Mouse (Mus musculus) midbrain, postnatal 0 days (tissue): ENCODE measurements at regions not wholly inside any gene's neighbourhood (a gene's known extent, or its start where the extent isn't known, plus 50 kb on each side); places are given as distances from the start of the nearest gene placed in this dataset.

ENCODE experiments used
- ATAC-seq: fragments of 200-750 bp; cut with Nextera tagmentation; 2 replicates; pipeline ENCODE4 v1.8.0; 2017; ENCODE audit warnings: moderate number of reproducible peaks, mild to moderate bottlenecking, moderate TSS enrichment, moderate library complexity; ENCODE audit not compliant: low FRiP score
- DNase-seq: peaks from one replicate; pipeline ENCODE4 v3.0.0-alpha.2; 2015; ENCODE audit warnings: low spot score
- H3K27ac ChIP-seq: fragments of 300-500 bp; sonication (generic); 2 replicates; pipeline ENCODE4 v1.5.1; 2014; ENCODE audit warnings: low read depth, mild to moderate bottlenecking, low read length, mixed read lengths
- H3K27me3 ChIP-seq: fragments of 300-500 bp; sonication (generic); 2 replicates; pipeline ENCODE4 v1.6.1; 2014; ENCODE audit warnings: low read length, control low read depth, mixed read lengths; ENCODE audit not compliant: insufficient read depth
- H3K36me3 ChIP-seq: fragments of 300-500 bp; sonication (generic); 2 replicates; pipeline ENCODE4 v1.6.1; 2014; ENCODE audit warnings: low read length, control low read depth, mixed read lengths; ENCODE audit not compliant: insufficient read depth
- H3K4me1 ChIP-seq: fragments of 300-500 bp; sonication (generic); 2 replicates; pipeline ENCODE4 v1.6.1; 2014; ENCODE audit warnings: mild to moderate bottlenecking, control low read depth, antibody characterized with exemption, low read length, mixed read lengths; ENCODE audit not compliant: insufficient read depth
- H3K4me2 ChIP-seq: fragments of 300-500 bp; sonication (generic); 2 replicates; pipeline ENCODE4 v1.6.1; 2014; ENCODE audit warnings: low read depth, mild to moderate bottlenecking, low read length, mixed read lengths; ENCODE audit not compliant: poor library complexity, severe bottlenecking
- H3K4me3 ChIP-seq: fragments of 300-500 bp; sonication (generic); 2 replicates; pipeline ENCODE4 v1.5.1; 2014; ENCODE audit warnings: low read depth, mild to moderate bottlenecking, low read length, moderate library complexity
- H3K9ac ChIP-seq: fragments of 300-500 bp; sonication (generic); replicated peaks from 2 replicates; pipeline ENCODE4 v1.6.1; 2014; ENCODE audit warnings: mild to moderate bottlenecking, low read length, moderate library complexity, mixed read lengths; ENCODE audit not compliant: poor library complexity, severe bottlenecking
- H3K9me3 ChIP-seq: fragments of 300-500 bp; sonication (generic); 2 replicates; pipeline ENCODE4 v1.6.1; 2016; ENCODE audit warnings: low read length, control low read depth
- CTCF ChIP-seq: IDR thresholded peaks from 2 replicates; pipeline ENCODE4 v1.5.1; 2016; ENCODE audit warnings: antibody characterized with exemption, mild to moderate bottlenecking
- WGBS: fragments of 180-500 bp; shearing (Covaris S2); extraction: QIAGEN DNeasy Blood & Tissue Kit; methylation state at CpG from one replicate; pipeline ENCODE4 v1.1.7; 2014; 5-methylcytosine and 5-hydroxymethylcytosine counted together

DNA sequence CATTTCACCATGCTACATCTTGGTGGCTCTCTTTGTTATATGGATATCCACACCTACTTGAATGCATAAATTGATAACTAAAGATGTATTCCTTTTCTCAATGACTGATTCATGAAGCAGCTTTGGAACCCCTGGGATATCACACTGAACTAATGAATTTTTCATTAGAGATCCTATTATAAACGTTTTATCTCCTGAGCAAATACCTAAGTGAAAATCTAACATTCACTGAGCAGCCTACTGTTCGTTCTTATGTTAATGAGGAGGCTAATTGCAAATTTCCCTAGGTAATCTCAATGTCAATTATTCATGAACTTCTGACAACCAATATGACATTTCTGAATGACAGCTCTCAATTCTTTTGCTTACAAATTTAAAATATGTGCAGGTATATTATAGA lies 987.5 kb upstream of the Pabpc4l start:
- Histone ChIP-seq H3K27me3 (no peaks in the 10 kb centered on the region), H3K9me3 (no peaks in the 10 kb centered on the region), H3K4me2 (no peak overlapping the region), H3K27ac (no peak overlapping the region), H3K4me3 (no peak overlapping the region), H3K4me1 (no peaks in the 10 kb centered on the region), H3K36me3 (no peaks in the 10 kb centered on the region), H3K9ac (no peak overlapping the region)
- WGBS: 26% methylated on average over 2 of the region's 2 CpGs
- TF ChIP-seq CTCF: no peak
- DNase-seq (no peak), ATAC-seq (no peak)

GRCm38 (mm10) chr3:47424532-47424931 lies 976.5 kb upstream of the Pabpc4l start:
- Histone ChIP-seq H3K4me3 (no peak overlapping the region), H3K4me1 (no peaks in the 10 kb centered on the region), H3K4me2 (no peak overlapping the region), H3K9ac (no peak overlapping the region), H3K27me3 (no peaks in the 10 kb centered on the region), H3K27ac (no peak overlapping the region), H3K36me3 (no peaks in the 10 kb centered on the region), H3K9me3 (no peaks in the 10 kb centered on the region)
- no peak for ATAC-seq
- peak; percentile 33 for DNase-seq
- TF ChIP-seq CTCF: no peak
- WGBS: 71% methylated on average over 1 of the region's 1 CpGs
